Mouse (Mus musculus) liver, adult 2 months (tissue): ENCODE results near the gene Gm49366.

ENCODE experiments used
- CTCF ChIP-seq: fragments of 200-500 bp; IDR thresholded peaks from 2 replicates; pipeline ENCODE4 v1.5.1; 2011; ENCODE audit warnings: low read depth, low read length, control low read depth
- POLR2A ChIP-seq: fragments of 200-500 bp; IDR thresholded peaks from 2 replicates; pipeline ENCODE4 v1.6.1; 2011; ENCODE audit warnings: low read length, control low read depth; ENCODE audit not compliant: insufficient read depth; ENCODE audit errors: extremely low read depth

DNA sequence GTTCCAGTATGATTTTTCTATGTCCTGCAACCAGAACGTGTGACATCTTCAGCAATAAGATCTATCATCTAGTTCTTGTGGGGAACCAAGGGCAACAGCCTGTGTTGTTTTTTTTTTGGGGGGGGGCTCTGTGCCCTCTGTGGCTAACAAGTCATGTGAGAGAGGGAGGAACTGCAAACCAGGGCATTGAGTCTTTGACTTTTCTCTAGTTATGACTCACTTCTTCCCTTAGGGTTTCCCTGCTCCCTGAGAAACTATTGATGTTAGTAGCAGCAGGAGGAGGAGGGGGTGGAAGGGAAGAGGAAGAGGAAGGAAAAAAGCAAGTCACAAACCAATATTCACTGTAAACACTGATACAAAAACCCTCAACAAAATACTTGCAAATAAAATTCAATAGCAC lies 34.9 kb upstream of the Gm49366 start:
- TF ChIP-seq POLR2A (no peak), CTCF (no peak)
